Mouse (Mus musculus): ENCODE results near the gene Bbc3.

DNA sequence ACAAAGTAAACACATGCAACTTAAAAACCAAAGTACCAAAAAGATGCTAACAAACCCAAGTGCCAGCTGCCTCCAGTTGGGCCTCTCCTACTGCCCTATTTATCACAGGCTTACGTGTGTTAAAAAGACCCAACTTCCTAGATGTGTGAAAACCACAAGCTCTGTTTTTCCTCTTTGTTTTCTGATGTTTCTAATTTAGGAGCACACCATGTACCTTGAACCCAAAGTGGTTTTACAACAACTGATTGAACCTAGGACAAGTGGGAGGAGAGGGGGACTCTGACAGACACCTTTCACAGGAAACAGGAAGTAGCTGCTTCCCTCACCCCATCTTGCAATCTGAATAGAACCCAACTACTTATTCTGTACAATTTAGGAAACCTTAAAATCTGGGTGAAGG, 56.1 kb downstream of the Bbc3 start:
- TF ChIP-seq GABPA (IDR thresholded peaks at IDR 0.05; ENCODE audit: insufficient replicate concordance, low read depth, low read length) (no peak), CTCF (conservative IDR thresholded peaks at IDR 0.05 in 1 of 2, IDR thresholded peaks at IDR 0.05 in 1 of 2; ENCODE audit: low read depth in 2 of 2, low read length in 2 of 2) (no peak), MAX (IDR thresholded peaks at IDR 0.05; ENCODE audit: low read length) (no peak), POLR2A (IDR thresholded peaks at IDR 0.05; ENCODE audit: low read depth, low read length) (no peak), NELFE (IDR thresholded peaks at IDR 0.05; ENCODE audit: low read depth, low read length) (no peak)

Measured in CH12.LX (cell line).